Mouse (Mus musculus) kidney, adult 2 months (tissue): ENCODE data around the gene Erc2.

Source experiments
- CTCF ChIP-seq: fragments of 200-500 bp; conservative IDR thresholded peaks from 2 replicates; pipeline ENCODE4 v1.5.1; 2011; ENCODE audit warnings: low read depth, mild to moderate bottlenecking, control low read depth, low read length, moderate library complexity, mixed read lengths; ENCODE audit not compliant: insufficient read depth, insufficient read length
- POLR2A ChIP-seq: fragments of 200-500 bp; IDR thresholded peaks from one replicate; pipeline ENCODE4 v1.6.1; 2011; ENCODE audit warnings: low read depth, low read length, control low read depth

GRCm38 (mm10) chr14:27669939-27670338, 47.7 kb downstream of the Erc2 start:
- TF ChIP-seq POLR2A = no peak
- TF ChIP-seq CTCF = no peak
